Mouse (Mus musculus): ENCODE data around the gene Vwa3b.
A peak's percentile ranks its signal among the peaks of the same experiment; 100 is the strongest.

Vwa3b gene

DNA sequence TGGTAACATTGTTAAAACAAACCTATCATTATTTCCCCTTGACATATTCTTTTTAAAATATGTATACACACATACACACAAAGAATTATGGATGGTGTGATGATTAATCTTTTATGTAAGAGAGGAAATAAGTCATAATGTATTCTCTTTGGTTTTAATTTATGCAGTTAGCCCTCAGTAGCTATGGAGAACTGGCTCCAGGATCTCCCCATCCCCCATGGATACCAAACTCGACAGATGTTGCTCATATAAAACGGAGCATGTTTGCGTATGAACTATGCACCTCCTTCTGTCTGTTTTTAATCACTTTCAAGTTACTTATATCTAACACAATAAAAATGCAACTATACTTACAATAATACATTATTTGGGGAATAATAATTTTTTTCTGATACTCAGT, 96.4 kb downstream of the Vwa3b start:
- no peak for DNase-seq (ENCODE audit: low spot score)

- no peak for DNase-seq (ENCODE audit: low spot score)
Measured at GRCm38 (mm10) chr1:37124696-37125349, 98.4 kb downstream of the Vwa3b start.

DNA sequence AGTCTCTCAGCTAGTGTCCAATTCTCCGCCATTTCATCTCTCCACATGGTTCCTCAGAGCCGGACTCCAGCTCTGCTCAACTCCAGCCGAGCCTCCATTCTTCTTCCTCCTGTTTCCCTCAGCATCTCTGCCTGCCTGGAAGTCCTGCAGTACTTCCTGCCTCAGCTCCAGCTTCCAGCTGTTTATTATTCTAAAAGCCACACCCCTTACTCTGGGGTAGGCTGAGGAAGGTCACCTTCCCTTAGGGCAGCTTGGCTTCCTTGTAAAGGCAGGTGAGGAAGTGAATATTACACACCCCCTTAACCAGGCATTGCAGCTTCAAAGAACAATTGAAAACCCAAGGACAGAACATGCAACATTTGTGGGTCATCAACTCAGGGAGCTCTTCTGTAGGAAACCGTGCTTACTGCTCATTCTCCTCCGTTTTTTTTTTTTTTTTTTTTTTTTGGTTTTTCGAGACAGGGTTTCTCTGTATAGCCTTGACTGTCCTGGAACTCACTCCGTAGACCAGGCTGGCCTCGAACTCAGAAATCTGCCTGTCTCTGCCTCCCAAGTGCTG, 103.7 kb downstream of the Vwa3b start:
- no peak for DNase-seq (ENCODE audit: low spot score)

DNA sequence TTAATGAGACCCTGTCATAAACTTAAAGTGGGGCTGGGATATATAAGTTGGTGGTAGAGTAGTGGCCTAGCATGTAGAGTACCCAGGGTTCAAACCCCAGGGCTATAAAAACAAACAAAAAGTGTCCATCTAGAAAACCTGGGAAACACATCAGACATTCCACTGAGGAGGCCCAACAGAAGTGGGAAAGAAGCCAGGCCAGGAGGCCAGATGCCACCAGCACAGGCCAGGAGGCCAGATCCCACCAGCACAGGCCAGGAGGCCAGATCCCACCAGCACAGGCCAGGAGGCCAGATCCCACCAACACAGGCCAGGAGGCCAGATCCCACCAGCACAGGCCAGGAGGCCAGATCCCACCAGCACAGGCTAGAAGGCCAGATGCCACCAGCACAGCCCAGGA, 104.8 kb downstream of the Vwa3b start:
- DNase-seq (ENCODE audit: low spot score): no peak

GRCm38 (mm10) chr1:37132433-37132832, 106.0 kb downstream of the Vwa3b start:
- DNase-seq (ENCODE audit: low spot score): no peak

DNA sequence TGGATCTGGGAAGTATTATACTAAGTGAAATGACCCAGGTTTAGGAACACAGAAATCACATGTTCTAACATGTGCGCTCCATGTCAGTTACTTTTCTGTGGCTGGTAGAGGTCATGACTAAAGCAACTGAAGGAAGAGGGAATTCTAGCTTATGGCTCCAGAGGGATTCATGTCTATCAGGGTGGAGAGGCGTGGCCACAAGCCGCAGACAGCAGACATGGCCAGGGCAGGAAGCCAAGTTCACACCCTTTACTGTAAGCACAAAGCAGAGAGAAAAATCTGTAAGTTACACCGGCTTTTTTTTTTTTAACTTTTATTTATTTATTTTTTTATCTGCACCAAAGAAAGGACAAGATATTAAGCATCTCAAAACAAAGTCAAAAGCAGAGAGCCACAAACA, 119.6 kb downstream of the Vwa3b start:
- no peak for DNase-seq (ENCODE audit: low spot score)

GRCm38 (mm10) chr1:37149866-37150265, 123.5 kb downstream of the Vwa3b start:
- no peak for DNase-seq (ENCODE audit: low spot score)

- no peak for DNase-seq (ENCODE audit: low spot score)
Measured at GRCm38 (mm10) chr1:37151896-37152295, 125.5 kb downstream of the Vwa3b start.

GRCm38 (mm10) chr1:37166066-37166465, 139.7 kb downstream of the Vwa3b start:
- no peak for DNase-seq (ENCODE audit: low spot score)

- DNase-seq (ENCODE audit: low spot score): no peak
Measured at GRCm38 (mm10) chr1:37167918-37168317, 141.5 kb downstream of the Vwa3b start.

DNA sequence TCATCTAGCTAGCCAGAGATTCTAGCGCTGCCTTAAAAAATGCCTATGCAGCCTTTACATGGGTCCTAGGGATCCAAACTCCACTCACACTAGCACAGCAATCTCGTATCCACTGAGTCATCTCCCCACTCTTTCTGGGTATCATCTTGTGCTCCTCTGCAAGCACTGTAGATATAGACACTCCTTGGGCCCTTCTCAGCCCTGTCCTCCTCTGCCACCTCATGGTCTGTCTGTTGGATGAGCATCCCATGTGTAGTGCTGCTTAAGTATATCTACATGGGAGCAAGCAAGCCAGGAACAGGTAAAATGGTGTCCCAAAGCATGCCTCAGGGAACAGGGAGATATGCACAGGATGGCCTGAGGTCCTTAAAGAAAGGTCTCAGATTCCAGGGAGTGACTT, 151.5 kb downstream of the Vwa3b start:
- DNase-seq (ENCODE audit: low spot score): no peak

- no peak for DNase-seq (ENCODE audit: low spot score)
Measured at GRCm38 (mm10) chr1:37179852-37180251, 153.5 kb downstream of the Vwa3b start.

DNA sequence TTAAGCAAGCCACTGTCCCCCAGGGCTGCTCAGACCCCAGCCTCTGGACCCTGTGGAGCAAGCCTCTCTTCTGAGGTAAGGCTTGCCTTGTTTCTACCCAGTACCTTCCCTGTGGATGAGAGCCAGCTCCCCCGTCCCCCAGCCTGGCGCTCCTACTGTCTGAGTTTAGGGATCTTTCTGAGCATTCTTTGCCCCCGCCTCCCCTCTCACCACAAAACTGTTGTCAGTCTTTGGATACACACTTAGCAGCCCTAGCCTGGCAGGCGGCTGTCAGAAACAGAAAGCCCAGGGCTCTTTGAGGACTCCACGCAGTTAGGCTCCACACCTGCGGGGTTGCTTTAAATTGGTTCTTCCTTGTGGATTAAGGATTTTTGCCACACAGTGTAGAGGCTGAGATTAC, 160.7 kb downstream of the Vwa3b start:
- DNase-seq (ENCODE audit: low spot score): no peak

DNA sequence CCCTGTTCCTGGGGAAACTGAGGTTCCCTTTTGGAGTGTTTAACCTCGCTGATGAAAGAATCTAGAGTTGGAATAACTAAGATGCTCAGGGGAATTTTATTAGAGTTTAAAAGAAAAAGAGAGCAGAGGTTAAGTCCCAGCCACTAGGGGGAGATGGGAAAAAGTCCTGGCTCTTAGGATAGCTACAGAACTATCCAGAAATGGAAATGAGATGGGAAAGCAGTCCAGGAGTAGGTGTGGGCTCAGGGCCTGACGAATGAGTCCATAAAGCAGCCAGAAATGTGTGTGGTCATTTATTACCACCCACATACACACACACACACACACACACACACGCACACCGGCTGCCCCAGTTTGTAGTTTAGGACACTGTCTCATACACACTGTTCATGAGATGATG, 168.2 kb downstream of the Vwa3b start:
- no peak for DNase-seq (ENCODE audit: low spot score)

- DNase-seq (ENCODE audit: low spot score): no peak
Measured at GRCm38 (mm10) chr1:37201406-37201805, 175.0 kb downstream of the Vwa3b start.

DNA sequence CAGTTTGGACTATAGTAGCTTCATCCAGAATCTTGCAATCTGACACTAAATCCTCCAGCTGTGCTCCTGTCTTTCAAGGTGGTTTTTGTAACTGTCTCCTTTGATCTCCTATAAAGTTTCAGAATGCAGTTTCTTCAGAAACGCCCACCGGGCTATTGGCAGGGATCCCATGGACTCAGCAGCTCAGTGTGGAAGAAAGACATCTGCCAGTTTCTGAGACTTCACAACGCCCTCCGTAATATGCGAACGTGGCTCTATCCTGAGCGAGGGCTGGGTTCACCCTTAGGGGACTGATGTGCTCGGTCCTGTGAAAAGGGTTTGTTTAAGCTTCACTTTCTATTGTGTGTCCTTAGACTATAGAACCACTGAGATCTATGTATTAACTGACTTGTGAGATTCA, 181.3 kb downstream of the Vwa3b start:
- DNase-seq (ENCODE audit: low spot score): no peak

GRCm38 (mm10) chr1:37212375-37212774, 186.0 kb downstream of the Vwa3b start:
- no peak for DNase-seq (ENCODE audit: low spot score)

DNA sequence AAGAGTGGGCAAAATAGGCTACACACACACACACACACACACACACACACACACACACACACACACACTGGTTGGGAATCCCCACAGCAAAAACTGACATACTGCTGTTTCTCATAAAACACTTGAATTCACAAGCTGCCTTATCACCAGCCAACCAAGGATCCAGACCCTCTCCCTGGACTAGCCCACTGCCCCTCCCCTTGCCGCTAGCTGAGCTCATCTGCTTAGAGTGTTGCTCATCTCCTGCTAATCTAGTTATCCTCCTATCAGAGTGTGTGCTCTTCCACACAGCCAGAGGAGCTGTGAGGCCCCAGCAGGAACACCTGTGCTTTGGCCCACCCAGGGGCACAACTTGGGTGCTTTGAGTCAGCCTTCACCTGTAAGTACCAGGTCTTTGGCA, 187.7 kb downstream of the Vwa3b start, which contains the start of gene Cnga3:
TSS of gene Cnga3 (plus strand) at position 291 of the 400 bp plus-strand sequence.
- DNase-seq (ENCODE audit: low spot score): no peak

DNA sequence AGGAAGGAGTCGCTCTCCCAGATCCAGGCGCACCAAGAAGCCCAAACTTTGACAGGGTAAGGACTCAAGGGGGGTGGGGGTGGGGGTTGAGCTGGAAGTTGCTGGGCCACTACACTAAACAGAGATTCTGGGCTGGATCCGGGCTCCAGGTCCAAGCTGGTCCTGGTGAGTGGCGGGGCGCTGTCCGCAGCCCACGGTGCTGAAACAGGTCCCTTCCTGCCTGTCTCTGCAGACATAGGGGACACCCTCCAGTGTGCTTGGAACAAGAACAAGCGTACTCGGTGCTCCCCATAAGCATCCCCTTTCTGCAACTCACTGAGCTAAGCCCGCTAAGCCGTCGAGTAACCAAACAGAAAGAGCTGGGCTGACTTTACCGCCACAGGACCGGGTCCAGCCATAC, 192.0 kb downstream of the Vwa3b start:
- peak; percentile 39 for DNase-seq (ENCODE audit: low spot score)

GRCm38 (mm10) chr1:37219593-37219992, 193.2 kb downstream of the Vwa3b start:
- DNase-seq (ENCODE audit: low spot score): no peak

DNA sequence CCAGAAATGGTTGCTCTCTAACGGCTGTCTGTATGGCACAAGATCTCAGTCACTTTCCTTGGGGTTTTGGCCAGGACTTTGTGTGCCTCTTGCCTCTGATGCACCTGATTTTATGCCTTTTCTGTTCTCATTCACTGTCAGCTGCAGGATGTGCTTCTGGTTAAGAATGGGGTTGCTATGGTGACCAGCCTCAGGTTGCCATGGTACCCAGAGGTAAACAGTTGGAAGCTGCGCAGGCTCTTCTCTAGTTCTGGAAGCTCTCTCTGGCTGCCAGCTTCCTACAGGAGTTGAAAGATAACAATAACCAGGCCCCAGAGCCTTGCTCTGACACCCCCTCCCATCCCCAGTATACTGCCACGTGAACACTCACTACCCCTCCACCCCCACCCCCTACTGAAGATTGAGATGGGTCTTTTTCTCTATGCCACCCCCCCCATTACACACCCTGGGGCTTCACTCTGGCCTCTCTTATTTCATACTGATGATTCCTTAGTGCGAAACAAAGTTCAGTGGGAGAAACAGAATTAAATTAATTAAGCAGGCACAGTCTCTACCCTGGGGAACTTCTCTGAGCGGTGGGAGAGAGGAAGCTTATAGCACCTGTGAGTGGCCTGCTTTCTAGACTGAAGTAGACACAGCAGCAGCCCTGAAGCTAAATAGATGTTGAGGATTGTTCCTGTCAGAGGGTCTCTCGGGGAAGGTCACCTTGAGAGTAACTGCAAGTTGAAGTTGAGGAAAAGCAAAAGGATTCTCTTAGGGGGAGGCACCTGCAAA, 193.9 kb downstream of the Vwa3b start:
- no peak for DNase-seq (ENCODE audit: low spot score)

- no peak for DNase-seq (ENCODE audit: low spot score)
Measured at GRCm38 (mm10) chr1:37222002-37222401, 195.6 kb downstream of the Vwa3b start.

DNA sequence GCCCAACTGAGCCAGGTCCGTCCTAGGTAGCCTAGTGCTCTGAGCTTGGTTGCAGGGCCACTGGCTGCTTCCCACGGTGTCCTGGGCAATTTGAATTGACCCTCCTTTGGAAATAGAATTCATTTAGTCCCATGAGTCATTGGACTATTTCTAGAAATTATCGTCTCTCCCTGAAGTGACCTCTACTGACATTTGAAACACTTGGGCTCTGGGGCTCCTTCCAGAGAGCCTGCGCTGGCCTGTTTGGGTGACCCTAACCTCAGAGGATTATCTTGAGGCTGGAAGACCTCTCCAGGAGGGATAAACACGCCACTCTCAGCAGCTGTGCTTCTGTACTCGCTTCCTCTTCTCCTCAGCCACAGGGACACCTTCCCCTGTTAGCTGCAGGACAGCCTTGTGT, 204.0 kb downstream of the Vwa3b start:
- no peak for DNase-seq (ENCODE audit: low spot score)
